Mouse (Mus musculus): ENCODE results near the gene Kcna10. TPM values are rescaled to one million over a fixed set of nuclear protein-coding genes. Genes with fewer than 3 reads are reported as not detected.

Kcna10 gene
- total and polyA plus RNA-seq, 3 experiments, result not detected

GRCm38 (mm10) chr3:107175486-107175885 lies 7.4 kb upstream of the Kcna10 start:
- Histone ChIP-seq H3K9ac (ENCODE audit: control insufficient read depth, low read depth, low read length, poor library complexity, severe bottlenecking) (no peak overlapping the region), H3K79me2 (ENCODE audit: control insufficient read depth, insufficient read depth, low read length, poor library complexity) (no peaks in the 10 kb centered on the region), H3K4me3 (ENCODE audit: control insufficient read depth in 1 of 2, insufficient read depth in 1 of 2, low read depth in 2 of 2, low read length in 2 of 2) (no peak overlapping the region), H3K4me1 (ENCODE audit: control insufficient read depth in 1 of 2, insufficient read depth in 2 of 2, low read length in 2 of 2) (no peaks in the 10 kb centered on the region), H3K36me3 (ENCODE audit: control insufficient read depth in 1 of 2, insufficient read depth in 2 of 2, low read length in 2 of 2) (no peaks in the 10 kb centered on the region), H3K27ac (ENCODE audit: control insufficient read depth, low read depth, low read length) (no peak overlapping the region), H3K27me3 (ENCODE audit: control insufficient read depth in 1 of 2, insufficient read depth in 2 of 2, low read length in 2 of 2) (no peaks in the 10 kb centered on the region), H3K9me3 (replicated peaks; ENCODE audit: insufficient read depth, low read length) (no peaks in the 10 kb centered on the region)
- DNase-seq (ENCODE audit: low read depth, low spot score), result no peak
- TF ChIP-seq POLR2AphosphoS2 (IDR thresholded peaks at IDR 0.05; ENCODE audit: low read length) (no peak), RAD21 (IDR thresholded peaks at IDR 0.05; ENCODE audit: low read depth, low read length) (no peak), HCFC1 (IDR thresholded peaks at IDR 0.05; ENCODE audit: low read depth, low read length) (no peak), CHD2 (IDR thresholded peaks at IDR 0.05; ENCODE audit: low read length) (no peak), ZKSCAN1 (IDR thresholded peaks at IDR 0.05; ENCODE audit: low read depth, low read length) (no peak), MYB (IDR thresholded peaks at IDR 0.05; ENCODE audit: low read depth, low read length) (no peak), POLR2AphosphoS5 (IDR thresholded peaks at IDR 0.05; ENCODE audit: borderline replicate concordance, low read depth, low read length) (no peak), ELF1 (IDR thresholded peaks at IDR 0.05; ENCODE audit: low read depth, low read length) (no peak), MAX (IDR thresholded peaks at IDR 0.05; ENCODE audit: low read length) (no peak), ZC3H11A (IDR thresholded peaks at IDR 0.05; ENCODE audit: low read depth, low read length) (no peak), ZNF384 (IDR thresholded peaks at IDR 0.05; ENCODE audit: low read depth, low read length) (no peak), RCOR1 (IDR thresholded peaks at IDR 0.05; ENCODE audit: low read depth, low read length) (no peak)

GRCm38 (mm10) chr3:107176501-107176900 lies 6.4 kb upstream of the Kcna10 start:
- Histone ChIP-seq H3K9me3 (replicated peaks; ENCODE audit: insufficient read depth, low read length) (no peaks in the 10 kb centered on the region), H3K9ac (ENCODE audit: control insufficient read depth, low read depth, low read length, poor library complexity, severe bottlenecking) (no peak overlapping the region)
- DNase-seq (ENCODE audit: low read depth, low spot score), result no peak

More at GRCm38 (mm10) chr3:107176501-107176900, 6.4 kb upstream of the Kcna10 start:
- H3K79me2 ChIP-seq (ENCODE audit: control insufficient read depth, insufficient read depth, low read length, poor library complexity), result no peaks in the 10 kb centered on the region
- H3K27me3 ChIP-seq (ENCODE audit: control insufficient read depth in 1 of 2, insufficient read depth in 2 of 2, low read length in 2 of 2), result no peaks in the 10 kb centered on the region
- no peaks in the 10 kb centered on the region for H3K4me1 ChIP-seq (ENCODE audit: control insufficient read depth in 1 of 2, insufficient read depth in 2 of 2, low read length in 2 of 2)
- TF ChIP-seq KAT2A (conservative IDR thresholded peaks at IDR 0.05; ENCODE audit: low read depth, low read length) (no peak), SMC3 (IDR thresholded peaks at IDR 0.05; ENCODE audit: low read depth, low read length) (no peak), SIN3A (IDR thresholded peaks at IDR 0.05; ENCODE audit: low read length) (no peak), JUND (IDR thresholded peaks at IDR 0.05; ENCODE audit: low read depth, low read length) (no peak), CHD2 (IDR thresholded peaks at IDR 0.05; ENCODE audit: low read length) (no peak), MAZ (IDR thresholded peaks at IDR 0.05; ENCODE audit: low read depth, low read length) (no peak), TCF12 (IDR thresholded peaks at IDR 0.05; ENCODE audit: low read depth, low read length) (no peak), RCOR1 (IDR thresholded peaks at IDR 0.05; ENCODE audit: low read depth, low read length) (no peak), NRF1 (IDR thresholded peaks at IDR 0.05; ENCODE audit: insufficient read depth, low read depth, low read length, poor library complexity, severe bottlenecking) (no peak), HCFC1 (IDR thresholded peaks at IDR 0.05; ENCODE audit: low read depth, low read length) (no peak), MYC (IDR thresholded peaks at IDR 0.05; ENCODE audit: low read depth, low read length) (no peak), MYB (IDR thresholded peaks at IDR 0.05; ENCODE audit: low read depth, low read length) (no peak), POLR2AphosphoS5 (IDR thresholded peaks at IDR 0.05; ENCODE audit: borderline replicate concordance, low read depth, low read length) (no peak), ZNF384 (IDR thresholded peaks at IDR 0.05; ENCODE audit: low read depth, low read length) (no peak), CTCF (IDR thresholded peaks at IDR 0.05 in 2 of 3, conservative IDR thresholded peaks at IDR 0.05 in 1 of 3; ENCODE audit: control insufficient read depth in 1 of 3, insufficient read depth in 1 of 3, low read depth in 2 of 3, low read length in 3 of 3, poor library complexity in 1 of 3, severe bottlenecking in 1 of 3) (no peak), ZKSCAN1 (IDR thresholded peaks at IDR 0.05; ENCODE audit: low read depth, low read length) (no peak)
- no peak overlapping the region for H3K27ac ChIP-seq (ENCODE audit: control insufficient read depth, low read depth, low read length)
- no peaks in the 10 kb centered on the region for H3K36me3 ChIP-seq (ENCODE audit: control insufficient read depth in 1 of 2, insufficient read depth in 2 of 2, low read length in 2 of 2)
- H3K4me3 ChIP-seq (ENCODE audit: control insufficient read depth in 1 of 2, insufficient read depth in 1 of 2, low read depth in 2 of 2, low read length in 2 of 2), result no peak overlapping the region
